Mouse (Mus musculus) Patski (cell line): ENCODE measurements at regions not wholly inside any gene's neighbourhood (a gene's known extent, or its start where the extent isn't known, plus 50 kb on each side); places are given as distances from the start of the nearest gene placed in this dataset.

Source experiments
- ATAC-seq: fragments of 100-300 bp; one replicate; pipeline ENCODE4 v1.8.0; 2021
- CTCF ChIA-PET: fragments of 350-600 bp; sonication (Branson Sonifier 250); formaldehyde crosslinking; loops from one replicate; lab custom pipeline; 2022; ENCODE audit warnings: inconsistent platforms; lab: Charles Lee
- POLR2A ChIA-PET: fragments of 350-600 bp; sonication (Branson Sonifier 250); formaldehyde crosslinking; loops from one replicate; lab custom pipeline; 2022; ENCODE audit warnings: antibody characterized with exemption, inconsistent platforms; lab: Charles Lee
- DNase-seq: peaks from one replicate; pipeline ENCODE4 v3.0.0-alpha.2; 2011; ENCODE audit warnings: low read depth, low spot score
- H3K27me3 ChIP-seq: fragments of 371-371 bp; one replicate; pipeline ENCODE4 v1.5.1; 2021
- CTCF ChIP-seq: fragments of 100-300 bp; IDR thresholded peaks from one replicate; pipeline ENCODE4 v1.5.1; 2021
- in situ Hi-C: fragments of 300-500 bp; cut with MboI; formaldehyde crosslinking; loops from 3 replicates; pipeline ENCODE4 v1.11.1; 2018; ENCODE audit warnings: low pct_unique_long_range_greater_than_20kb, mixed read lengths

DNA sequence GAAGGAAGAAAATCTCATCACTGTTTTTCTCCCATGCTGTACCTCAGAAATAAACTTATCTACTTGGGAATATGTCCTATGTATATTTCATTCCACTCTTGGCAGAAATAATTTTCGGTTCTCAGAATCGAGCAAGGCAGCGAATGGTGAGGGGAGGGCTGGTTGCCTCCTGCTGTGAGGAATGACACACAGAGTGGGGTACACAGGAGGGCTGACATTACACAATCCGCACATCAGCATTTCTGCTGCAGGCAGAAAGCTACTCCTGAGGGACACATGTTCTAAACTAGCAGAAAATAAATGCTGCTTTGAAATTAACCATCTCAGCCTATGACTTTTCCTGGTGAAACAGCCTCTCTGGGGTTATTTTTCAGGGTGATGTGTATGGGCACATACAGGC is 618.8 kb upstream of the A1bg start:
- no peaks in the 10 kb centered on the region for H3K27me3 ChIP-seq
- in situ Hi-C loops = no loop called here
- DNase-seq = no peak
- POLR2A ChIA-PET = no interaction called here
- TF ChIP-seq CTCF = no peak
- ATAC-seq = no peak
- CTCF ChIA-PET = no interaction called here

DNA sequence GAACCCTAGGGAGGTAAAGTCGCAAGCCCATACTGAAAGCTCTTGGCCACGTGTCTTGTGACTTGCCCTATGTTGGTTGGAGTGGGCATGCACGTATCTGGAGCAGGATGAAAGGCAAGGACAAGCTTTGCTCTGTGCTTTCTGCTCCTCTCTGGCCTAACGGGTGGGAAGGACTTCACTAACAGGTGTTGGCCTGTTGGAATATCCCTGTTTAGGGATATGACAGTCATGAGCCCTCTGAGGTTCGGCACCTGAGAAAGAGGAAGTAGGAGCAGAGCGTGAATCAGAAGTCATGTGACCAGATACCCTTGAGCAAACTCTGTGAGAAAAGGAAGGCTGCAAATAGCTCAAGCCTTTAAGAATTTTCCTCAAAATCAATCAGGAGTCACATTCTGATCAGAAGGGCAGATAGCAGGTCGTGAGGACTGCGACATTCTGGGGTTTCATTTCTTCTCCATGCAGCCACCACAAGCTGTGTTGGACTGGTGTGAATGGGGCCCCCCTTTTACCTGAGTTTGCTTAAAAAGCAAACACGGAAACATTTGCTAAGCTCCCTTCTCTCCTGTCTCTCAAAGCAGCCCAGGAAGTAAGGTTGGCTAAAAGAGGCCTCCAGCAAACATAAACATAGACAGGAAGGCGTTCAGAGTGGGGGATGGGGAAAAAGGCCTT is 618.1 kb upstream of the A1bg start:
- ChIA-PET CTCF (no interaction called here), POLR2A (no interaction called here)
- TF ChIP-seq CTCF = no peak
- no peak for ATAC-seq
- in situ Hi-C loops = no loop called here
- H3K27me3 ChIP-seq = no peaks in the 10 kb centered on the region
- no peak for DNase-seq

- no peak for ATAC-seq
- POLR2A ChIA-PET = no interaction called here
- in situ Hi-C loops = no loop called here
These were observed 616.1 kb upstream of the A1bg start for GRCm38 (mm10) chr15:61538930-61539329.

DNA sequence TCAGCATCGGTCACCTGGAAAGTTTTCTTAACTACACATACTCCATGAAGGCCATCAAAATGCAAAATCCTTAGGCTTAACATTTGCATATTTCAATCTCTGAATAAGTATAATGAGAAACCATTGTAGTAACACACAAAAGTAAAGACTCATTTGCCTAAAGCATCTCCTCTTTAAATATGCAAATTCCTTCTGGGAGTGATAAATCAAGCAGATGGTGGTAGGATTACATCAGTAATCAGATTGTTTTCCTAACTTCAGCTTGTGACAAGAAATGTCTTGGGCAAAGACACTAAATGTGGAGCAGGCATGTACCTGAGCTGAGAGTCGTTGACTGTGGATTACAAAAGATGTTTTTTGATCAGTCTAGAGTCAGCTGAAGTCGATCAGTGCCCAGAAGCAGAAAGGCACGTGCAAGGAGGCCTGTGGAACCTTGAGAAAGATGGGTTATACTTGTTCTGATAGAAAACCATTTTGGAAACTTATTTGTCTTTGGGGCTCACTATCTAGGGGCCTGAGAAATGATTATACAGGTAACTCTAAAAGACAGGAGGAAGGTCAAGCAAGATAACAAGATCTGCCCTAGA is 615.5 kb upstream of the A1bg start:
- no peak for DNase-seq
- ChIA-PET POLR2A (no interaction called here), CTCF (interaction anchor here (0.7 to 1.1 kb wide), 2 partner anchors 19 to 380 kb away, joined by 3 read pairs; no protein-coding TSS in a partner anchor)
- ATAC-seq = no peak
- no peak for TF ChIP-seq CTCF
- no peaks in the 10 kb centered on the region for H3K27me3 ChIP-seq
- in situ Hi-C loops = no loop called here

More at GRCm38 (mm10) chr15:61538930-61539329, 616.1 kb upstream of the A1bg start:
- no peaks in the 10 kb centered on the region for H3K27me3 ChIP-seq
- TF ChIP-seq CTCF = no peak
- CTCF ChIA-PET = interaction anchor here (0.7 kb wide), 1 partner anchor 381 kb away, joined by 3 read pairs; no protein-coding TSS in a partner anchor
- DNase-seq = no peak

DNA sequence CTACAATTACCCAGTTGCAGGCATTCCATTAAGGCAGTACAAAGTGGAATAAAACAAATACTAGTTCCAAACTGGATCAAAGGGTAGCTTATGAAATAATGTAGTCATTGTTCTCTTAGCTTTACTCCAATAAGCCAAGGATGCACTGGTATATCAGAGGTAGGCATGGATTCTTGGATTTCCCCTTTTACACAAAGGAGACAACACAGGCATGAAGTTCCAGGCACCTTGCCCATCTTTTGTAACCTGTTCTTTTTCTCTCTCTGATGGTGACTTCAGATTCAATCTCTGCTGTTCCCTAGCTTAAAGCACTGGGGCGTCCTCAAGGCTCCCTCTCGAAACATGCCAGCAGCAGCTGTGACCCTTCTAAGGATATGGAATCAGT is 613.5 kb upstream of the A1bg start:
- in situ Hi-C loops = no loop called here
- ATAC-seq (no peak), DNase-seq (no peak)
- no peak for TF ChIP-seq CTCF
- no peaks in the 10 kb centered on the region for H3K27me3 ChIP-seq
- ChIA-PET CTCF (no interaction called here), POLR2A (no interaction called here)

- DNase-seq (no peak), ATAC-seq (no peak)
- TF ChIP-seq CTCF = no peak
- CTCF ChIA-PET = no interaction called here
- POLR2A ChIA-PET = no interaction called here
- no peaks in the 10 kb centered on the region for H3K27me3 ChIP-seq
- in situ Hi-C loops = no loop called here
These were observed 613.0 kb upstream of the A1bg start for GRCm38 (mm10) chr15:61535644-61536331.

DNA sequence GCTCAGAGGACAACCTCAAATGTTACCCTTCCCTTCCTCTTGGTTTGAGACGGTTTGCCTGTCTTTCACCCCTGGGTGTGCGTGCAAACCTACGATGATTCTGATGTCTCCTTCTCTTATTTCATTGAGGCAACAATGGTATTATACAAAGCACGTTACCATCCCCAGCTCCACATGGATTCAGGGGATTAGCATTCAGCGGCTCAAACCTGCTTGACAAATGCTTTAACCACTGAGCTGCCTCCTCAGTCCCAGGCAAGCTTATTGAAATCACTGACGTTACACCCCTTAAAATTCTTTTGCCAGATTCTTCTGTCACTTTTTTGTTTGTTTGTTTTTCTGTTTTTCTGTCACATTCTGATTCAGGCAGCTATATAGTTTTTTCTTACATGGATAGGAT is 612.4 kb upstream of the A1bg start:
- ATAC-seq (no peak), DNase-seq (no peak)
- TF ChIP-seq CTCF = no peak
- POLR2A ChIA-PET = no interaction called here
- CTCF ChIA-PET = no interaction called here
- in situ Hi-C loops = no loop called here
- H3K27me3 ChIP-seq = no peaks in the 10 kb centered on the region

DNA sequence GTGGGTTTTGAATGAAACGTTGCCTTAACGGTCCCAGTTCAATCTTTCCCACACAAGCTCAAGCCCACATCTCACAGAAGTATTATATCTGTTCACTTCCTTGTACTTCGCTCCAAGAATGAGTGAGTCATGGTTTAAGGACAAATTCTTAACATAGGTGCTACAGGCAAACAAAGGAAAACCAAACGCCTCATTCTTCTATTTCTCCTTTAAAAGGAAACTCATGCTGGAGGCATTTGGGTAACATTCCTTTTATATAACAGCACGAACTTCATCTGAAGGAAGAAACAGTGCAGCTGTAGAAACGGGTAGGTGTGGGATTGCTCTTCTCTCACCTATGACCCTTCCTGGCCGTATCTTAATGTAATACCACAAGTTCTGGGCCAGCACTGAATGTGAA is 610.0 kb upstream of the A1bg start:
- H3K27me3 ChIP-seq = no peaks in the 10 kb centered on the region
- ChIA-PET POLR2A (no interaction called here), CTCF (interaction anchor here (1.3 kb wide), 1 partner anchor 10 kb away, joined by 3 read pairs; no protein-coding TSS in a partner anchor)
- peak; percentile 78 for ATAC-seq
- TF ChIP-seq CTCF = no peak
- in situ Hi-C loops = no loop called here
- peak; percentile 17 for DNase-seq

DNA sequence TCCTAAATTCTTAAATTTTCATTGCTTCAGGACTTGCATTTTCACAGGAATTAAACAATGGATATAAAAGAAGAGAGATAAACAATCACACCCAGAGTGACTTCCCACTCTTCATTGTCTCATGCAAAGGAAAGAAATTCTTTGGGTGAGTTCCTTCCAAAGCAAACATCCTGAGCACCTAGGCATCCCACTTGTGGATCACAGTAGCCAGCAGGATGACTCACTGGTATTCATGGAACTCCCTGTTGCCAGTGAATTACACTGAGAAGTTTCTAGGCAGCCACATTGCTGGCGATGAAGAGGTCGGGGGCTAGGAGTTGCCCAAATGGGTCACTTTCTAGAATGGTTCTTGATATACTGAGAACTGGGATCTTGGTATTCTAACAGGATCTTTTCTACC is 609.2 kb upstream of the A1bg start:
- no peaks in the 10 kb centered on the region for H3K27me3 ChIP-seq
- ChIA-PET POLR2A (no interaction called here), CTCF (interaction anchor here (1.3 kb wide), 1 partner anchor 9 kb away, joined by 3 read pairs; no protein-coding TSS in a partner anchor)
- peak; percentile 30 for DNase-seq
- in situ Hi-C loops = no loop called here
- TF ChIP-seq CTCF = no peak
- peak; percentile 74 for ATAC-seq

DNA sequence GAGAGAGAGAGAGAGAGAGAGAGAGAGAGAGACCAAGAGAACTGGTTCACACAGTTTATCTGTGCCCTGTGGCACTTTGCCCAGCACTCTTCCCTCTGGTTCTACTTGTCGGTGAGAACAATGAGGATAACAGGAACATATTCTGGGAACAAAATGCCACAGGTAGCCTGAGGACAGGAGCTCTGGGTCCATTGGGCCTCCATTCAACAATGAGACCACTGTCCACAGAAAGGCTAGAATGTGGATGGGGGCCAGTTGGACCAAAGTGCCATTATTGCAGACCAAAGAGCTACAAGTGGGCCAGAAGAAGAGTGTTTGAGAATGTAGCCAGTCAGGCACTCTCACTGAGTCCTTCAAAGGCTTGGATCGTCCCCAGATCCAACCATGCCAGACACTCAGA is 600.2 kb upstream of the A1bg start:
- ChIA-PET POLR2A (no interaction called here), CTCF (interaction anchor here (0.6 to 0.9 kb wide), 3 partner anchors 9 to 419 kb away, joined by 3 read pairs; no protein-coding TSS in a partner anchor)
- no peak for TF ChIP-seq CTCF
- in situ Hi-C loops = no loop called here
- ATAC-seq = no peak
- no peaks in the 10 kb centered on the region for H3K27me3 ChIP-seq
- DNase-seq = no peak

DNA sequence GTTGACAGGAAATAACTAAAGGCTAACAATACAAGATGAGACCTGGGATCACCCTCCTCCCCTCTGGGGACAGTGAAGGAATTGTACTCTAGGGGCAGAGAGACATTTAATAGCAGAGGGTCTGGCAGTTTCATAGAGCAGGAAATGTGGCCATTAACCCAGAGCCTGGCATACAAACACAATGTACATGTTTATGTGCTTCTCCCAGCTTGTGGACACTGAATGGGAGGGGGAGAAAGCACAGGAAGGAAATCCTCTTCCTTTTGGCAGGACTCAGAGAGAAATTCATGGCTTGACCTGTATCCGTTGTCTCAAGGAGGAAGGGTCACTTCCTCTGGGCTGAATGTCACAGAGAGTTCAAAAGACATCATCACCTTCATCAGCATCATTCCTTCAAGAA is 594.5 kb upstream of the A1bg start:
- no peaks in the 10 kb centered on the region for H3K27me3 ChIP-seq
- TF ChIP-seq CTCF = no peak
- DNase-seq = no peak
- ATAC-seq = no peak
- in situ Hi-C loops = no loop called here
- CTCF ChIA-PET = interaction anchor here (1.2 kb wide), 1 partner anchor 10 kb away, joined by 3 read pairs; no protein-coding TSS in a partner anchor
- POLR2A ChIA-PET = no interaction called here
